Mouse (Mus musculus) forebrain, embryonic 14.5 days (tissue): ENCODE data around the gene Gga2. TPM values are rescaled to one million over a fixed set of nuclear protein-coding genes. Genes with fewer than 3 reads are reported as not detected.

Experiments
- ATAC-seq: fragments of 200-750 bp; cut with Nextera tagmentation; 2 replicates; pipeline ENCODE4 v1.8.0; 2017; ENCODE audit warnings: mild to moderate bottlenecking, moderate library complexity
- DNase-seq: peaks from one replicate; pipeline ENCODE4 v3.0.0-alpha.2; 2015; ENCODE audit warnings: low spot score
- H3K27ac ChIP-seq: fragments of 300-500 bp; sonication (generic); 2 replicates; pipeline ENCODE4 v1.5.1; 2014; ENCODE audit warnings: low read depth, mild to moderate bottlenecking, control low read depth, low read length, moderate library complexity
- H3K27me3 ChIP-seq: fragments of 300-500 bp; sonication (generic); replicated peaks from 2 replicates; pipeline ENCODE4 v1.6.1; 2014; ENCODE audit warnings: low read length, control low read depth, mixed read lengths; ENCODE audit not compliant: control insufficient read depth, insufficient read depth
- H3K36me3 ChIP-seq: fragments of 300-500 bp; sonication (generic); 2 replicates; pipeline ENCODE4 v1.6.1; 2014; ENCODE audit warnings: low read length, control low read depth; ENCODE audit not compliant: control insufficient read depth, insufficient read depth
- H3K4me1 ChIP-seq: fragments of 300-500 bp; sonication (generic); 2 replicates; pipeline ENCODE4 v1.6.1; 2014; ENCODE audit warnings: antibody characterized with exemption, low read length, control low read depth; ENCODE audit not compliant: control insufficient read depth, insufficient read depth
- H3K4me2 ChIP-seq: fragments of 300-500 bp; sonication (generic); 2 replicates; pipeline ENCODE4 v1.6.1; 2014; ENCODE audit warnings: mild to moderate bottlenecking, control low read depth, low read length
- H3K4me3 ChIP-seq: fragments of 300-500 bp; sonication (generic); 2 replicates; pipeline ENCODE4 v1.5.1; 2014; ENCODE audit warnings: low read depth, low read length, control low read depth
- H3K9ac ChIP-seq: fragments of 300-500 bp; sonication (generic); 2 replicates; pipeline ENCODE4 v1.6.1; 2014; ENCODE audit warnings: mild to moderate bottlenecking, low read length, control low read depth, moderate library complexity
- H3K9me3 ChIP-seq: fragments of 300-500 bp; sonication (generic); replicated peaks from 2 replicates; pipeline ENCODE4 v1.6.1; 2016; ENCODE audit warnings: low read length, control low read depth, mixed read lengths; ENCODE audit not compliant: control insufficient read depth
- WGBS: fragments of 180-500 bp; shearing (Covaris S2); extraction: QIAGEN DNeasy Blood & Tissue Kit; methylation state at CpG from one replicate; pipeline ENCODE4 v1.1.7; 2014; 5-methylcytosine and 5-hydroxymethylcytosine counted together
- polyA plus RNA-seq: library from polyadenylated mRNA; unstranded; fragments of >200 nt; fragmentation: Nextera tagmentation; extraction: Ambion mirVana; gene quantifications from 2 replicates; pipeline ENCODE4 v1.2.1, GENCODE M21; 2014

Gene Gga2
- polyA plus RNA-seq, 1 experiment from 2014 or later: 28.0 TPM

DNA sequence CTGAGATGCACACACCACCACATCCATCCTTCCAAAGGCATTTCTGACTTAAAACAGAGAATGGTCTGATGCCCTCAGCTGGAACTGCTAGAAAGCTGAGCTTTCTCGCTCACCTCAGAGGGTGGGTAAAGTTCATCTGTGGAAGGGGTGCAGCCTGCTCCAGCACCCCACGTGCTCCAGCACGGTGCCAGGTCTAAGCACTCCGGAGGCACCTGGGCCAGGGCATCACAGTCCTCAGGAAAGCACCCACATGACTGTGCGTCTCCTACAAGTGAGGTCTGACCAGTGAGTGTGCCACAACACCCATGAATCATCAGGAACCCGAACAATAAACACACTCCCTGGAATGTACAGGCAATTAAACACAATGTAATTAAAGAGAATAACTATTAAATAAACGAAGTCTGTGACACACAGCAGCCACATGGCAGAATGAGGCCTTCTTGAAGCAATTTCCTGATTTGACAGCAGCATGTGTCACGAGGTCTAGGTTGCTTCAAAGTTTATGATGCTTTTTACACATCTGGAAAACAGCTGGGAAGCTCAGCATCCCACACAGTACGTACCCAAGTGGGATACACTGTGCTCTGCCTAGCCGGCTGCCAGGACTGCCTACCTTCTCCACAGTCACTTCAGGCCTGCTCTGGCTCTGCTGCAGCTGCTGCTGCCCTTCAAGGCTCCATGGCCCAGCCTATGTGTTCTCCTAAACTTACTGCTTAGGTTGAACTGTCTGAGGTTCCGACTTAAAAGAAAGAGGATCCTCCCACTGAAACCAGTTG lies 65.9 kb downstream of the Gga2 start:
- Histone ChIP-seq H3K4me1 (no peaks in the 10 kb centered on the region), H3K9ac (no peak overlapping the region), H3K36me3 (peaks cover 21% of the 10 kb centered on the region), H3K9me3 (no peaks in the 10 kb centered on the region), H3K27ac (no peak overlapping the region), H3K4me2 (no peak overlapping the region), H3K27me3 (no peaks in the 10 kb centered on the region), H3K4me3 (no peak overlapping the region)
- ATAC-seq: no peak
- DNase-seq: no peak
- WGBS: 91% methylated on average over 11 of the region's 11 CpGs

DNA sequence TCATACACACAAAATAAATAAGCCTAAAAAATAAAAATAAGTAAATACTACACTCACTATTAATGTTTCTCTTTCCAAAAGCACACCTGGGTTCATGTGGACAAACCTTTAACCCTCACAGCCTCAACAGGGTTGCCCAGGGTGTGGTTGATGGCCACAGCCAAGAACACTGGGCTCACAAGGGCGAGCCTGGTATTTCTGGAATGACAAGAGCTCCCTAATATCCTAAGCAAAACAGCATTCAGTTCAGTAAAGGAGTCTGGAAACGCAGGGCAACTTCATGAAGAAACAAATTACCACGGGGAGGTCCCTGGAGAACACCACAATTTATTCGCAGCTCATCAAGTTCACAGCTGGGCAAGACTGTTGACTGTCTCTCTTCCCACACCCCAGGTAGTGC lies 73.5 kb downstream of the Gga2 start:
- ATAC-seq (no peak), DNase-seq (no peak)
- 77% methylated on average over 4 of the region's 4 CpGs for WGBS
- Histone ChIP-seq H3K27me3 (no peaks in the 10 kb centered on the region), H3K4me2 (no peak overlapping the region), H3K4me3 (no peak overlapping the region), H3K4me1 (no peaks in the 10 kb centered on the region), H3K9ac (no peak overlapping the region), H3K9me3 (no peaks in the 10 kb centered on the region), H3K27ac (no peak overlapping the region), H3K36me3 (peaks cover 12% of the 10 kb centered on the region)

DNA sequence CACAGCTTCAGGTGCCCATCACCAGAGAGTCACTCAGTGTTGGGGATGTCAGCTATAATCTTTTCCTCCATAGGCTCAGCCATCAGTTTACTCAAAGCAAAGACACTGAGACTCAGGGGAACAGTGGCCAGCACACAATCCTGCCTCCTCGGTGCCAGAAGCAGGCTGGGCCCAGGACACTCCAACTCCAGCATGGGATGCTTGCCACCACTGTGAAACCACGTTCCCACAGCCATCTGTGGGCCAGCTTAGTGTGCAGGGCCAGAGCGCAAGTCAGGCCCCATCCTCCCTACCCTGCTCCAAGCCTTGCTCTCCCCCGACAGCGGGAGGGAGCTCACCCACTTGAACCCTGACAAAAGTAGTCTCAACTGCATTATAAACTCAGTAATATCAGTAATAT lies 74.8 kb downstream of the Gga2 start:
- Histone ChIP-seq H3K9me3 (no peaks in the 10 kb centered on the region), H3K36me3 (peaks cover 16% of the 10 kb centered on the region), H3K4me2 (no peak overlapping the region), H3K9ac (no peak overlapping the region), H3K27me3 (no peaks in the 10 kb centered on the region), H3K4me1 (no peaks in the 10 kb centered on the region), H3K27ac (no peak overlapping the region), H3K4me3 (no peak overlapping the region)
- 84% methylated on average over 5 of the region's 5 CpGs for WGBS
- no peak for ATAC-seq
- no peak for DNase-seq

DNA sequence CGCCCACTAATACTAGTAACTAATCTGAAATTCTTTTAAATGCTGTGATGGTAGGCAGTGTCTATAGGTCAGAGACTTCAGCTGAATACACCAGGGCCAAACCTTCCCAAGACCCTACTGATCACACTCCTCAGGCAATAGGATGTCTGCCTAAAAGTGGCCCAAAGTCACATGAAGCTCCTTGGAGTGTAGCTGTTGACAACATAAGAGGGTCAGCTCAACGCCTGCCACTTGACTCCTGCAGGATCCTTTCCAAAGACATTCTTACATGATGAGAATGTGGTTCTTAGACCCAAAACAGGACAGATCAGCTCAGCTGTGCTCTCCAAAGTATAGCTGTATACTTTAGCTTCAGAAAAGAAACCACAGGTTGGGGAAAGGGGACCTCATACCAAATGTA lies 78.7 kb downstream of the Gga2 start:
- Histone ChIP-seq H3K27ac (no peak overlapping the region), H3K4me2 (no peak overlapping the region), H3K4me3 (no peak overlapping the region), H3K4me1 (peaks cover 7% of the 10 kb centered on the region; the same call in 1 of the 2 replicates), H3K9me3 (no peaks in the 10 kb centered on the region), H3K27me3 (no peaks in the 10 kb centered on the region), H3K36me3 (peaks cover 11% of the 10 kb centered on the region), H3K9ac (no peak overlapping the region)
- DNase-seq: no peak
- no peak for ATAC-seq
- WGBS: 91% methylated on average over 2 of the region's 2 CpGs

DNA sequence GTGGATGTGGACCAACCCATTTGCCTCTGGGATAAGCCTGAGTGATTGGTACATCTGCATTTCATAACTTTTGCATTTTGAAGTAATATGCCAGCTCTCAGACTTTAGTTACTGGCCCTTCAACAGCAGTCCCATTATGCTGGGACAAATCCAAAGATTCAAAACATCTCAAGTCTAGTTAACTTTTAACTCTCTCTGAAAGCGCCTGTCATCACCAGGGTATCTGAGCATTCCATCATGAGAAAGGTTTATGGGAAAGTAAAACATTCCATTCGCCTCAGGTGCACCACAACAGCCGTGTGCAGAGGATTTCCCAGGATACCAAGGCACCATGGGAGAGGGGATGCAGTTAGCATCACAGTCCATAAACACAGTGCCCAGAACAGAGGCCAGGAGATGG lies 79.4 kb downstream of the Gga2 start:
- 90% methylated on average over 3 of the region's 3 CpGs for WGBS
- H3K4me3 ChIP-seq: no peak overlapping the region
- H3K4me1 ChIP-seq: peaks cover 13% of the 10 kb centered on the region
- ATAC-seq (no peak), DNase-seq (no peak)
- H3K36me3 ChIP-seq: peaks cover 11% of the 10 kb centered on the region
- no peak overlapping the region for H3K9ac ChIP-seq
- no peak overlapping the region for H3K4me2 ChIP-seq
- no peaks in the 10 kb centered on the region for H3K9me3 ChIP-seq
- no peaks in the 10 kb centered on the region for H3K27me3 ChIP-seq
- H3K27ac ChIP-seq: no peak overlapping the region

DNA sequence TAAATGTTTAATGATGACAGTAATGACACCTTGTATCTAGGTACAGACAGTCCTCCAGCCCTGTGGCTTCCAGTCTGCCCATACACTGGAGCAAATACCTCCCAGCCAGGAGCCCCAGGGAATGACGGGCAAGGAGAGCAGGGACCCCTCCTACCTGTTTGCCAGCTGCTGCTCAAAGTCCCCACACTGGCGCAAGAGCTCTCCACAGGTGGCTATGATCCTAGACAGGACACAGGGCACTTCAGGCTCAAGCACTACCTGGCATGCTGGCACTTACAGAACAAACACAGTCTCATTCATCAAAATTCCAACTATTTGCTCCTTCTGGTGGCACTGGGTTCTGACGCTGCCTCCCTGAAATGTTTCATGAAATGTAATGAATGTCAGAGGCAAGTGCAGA lies 80.0 kb downstream of the Gga2 start:
- 85% methylated on average over 3 of the region's 3 CpGs for WGBS
- DNase-seq (no peak), ATAC-seq (no peak)
- Histone ChIP-seq H3K9me3 (no peaks in the 10 kb centered on the region), H3K9ac (no peak overlapping the region), H3K4me3 (no peak overlapping the region), H3K27ac (no peak overlapping the region), H3K4me1 (peaks cover 18% of the 10 kb centered on the region), H3K27me3 (no peaks in the 10 kb centered on the region), H3K36me3 (peaks cover 11% of the 10 kb centered on the region), H3K4me2 (no peak overlapping the region)

DNA sequence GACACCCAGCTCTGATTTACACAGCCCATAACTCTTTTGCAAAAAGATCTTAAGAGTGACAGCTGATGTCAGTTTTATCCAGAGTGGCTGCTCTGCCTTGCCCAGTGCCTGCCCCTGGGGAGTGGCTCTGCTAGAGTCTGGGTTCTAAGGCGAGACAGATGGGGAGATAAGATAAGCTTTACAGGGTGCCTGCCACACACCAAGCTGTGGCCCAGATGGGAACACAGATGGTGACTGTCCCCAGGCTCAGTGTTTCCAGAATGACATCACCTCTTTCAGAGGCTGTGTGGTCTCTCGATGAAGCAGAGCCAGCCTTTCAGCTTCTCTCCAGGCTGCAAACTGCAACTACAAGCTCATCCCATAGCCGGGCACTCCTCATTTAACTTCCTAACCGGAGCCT lies 81.3 kb downstream of the Gga2 start:
- DNase-seq: peak; percentile 85
- H3K27ac ChIP-seq: peak overlapping the region; percentile 63
- ATAC-seq: peak; percentile 87
- no peaks in the 10 kb centered on the region for H3K27me3 ChIP-seq
- no peaks in the 10 kb centered on the region for H3K9me3 ChIP-seq
- no peak overlapping the region for H3K9ac ChIP-seq
- H3K4me2 ChIP-seq: no peak overlapping the region
- no peak overlapping the region for H3K4me3 ChIP-seq
- WGBS: 50% methylated on average over 4 of the region's 4 CpGs
- H3K36me3 ChIP-seq: peaks cover 13% of the 10 kb centered on the region
- H3K4me1 ChIP-seq: peaks cover 18% of the 10 kb centered on the region

DNA sequence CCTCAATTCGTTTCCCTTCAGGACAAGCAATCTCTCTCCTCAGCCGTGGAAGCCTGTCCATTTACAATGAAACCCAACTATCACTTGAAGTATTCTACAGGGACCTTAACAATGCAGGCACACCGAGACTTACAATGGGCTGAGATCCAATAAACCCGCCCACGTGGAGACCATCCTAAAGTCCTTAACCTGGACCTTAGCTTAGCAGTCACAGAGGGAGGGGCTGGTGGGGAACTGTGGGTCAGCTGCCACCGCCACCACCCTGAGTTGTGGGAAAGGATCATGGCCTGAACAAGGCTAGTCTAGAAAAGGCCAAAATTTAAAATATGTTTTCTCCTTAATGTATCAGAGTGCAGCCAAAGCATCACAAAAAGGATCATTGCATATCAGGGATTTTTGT lies 81.8 kb downstream of the Gga2 start:
- peaks cover 18% of the 10 kb centered on the region for H3K4me1 ChIP-seq
- 57% methylated on average over 6 of the region's 6 CpGs for WGBS
- ATAC-seq (no peak), DNase-seq (no peak)
- peaks cover 13% of the 10 kb centered on the region for H3K36me3 ChIP-seq
- H3K27me3 ChIP-seq: no peaks in the 10 kb centered on the region
- H3K9me3 ChIP-seq: no peaks in the 10 kb centered on the region
- no peak overlapping the region for H3K4me2 ChIP-seq
- H3K4me3 ChIP-seq: no peak overlapping the region
- peak overlapping the region; percentile 54; the same call in 1 of the 2 replicates for H3K27ac ChIP-seq
- H3K9ac ChIP-seq: no peak overlapping the region

DNA sequence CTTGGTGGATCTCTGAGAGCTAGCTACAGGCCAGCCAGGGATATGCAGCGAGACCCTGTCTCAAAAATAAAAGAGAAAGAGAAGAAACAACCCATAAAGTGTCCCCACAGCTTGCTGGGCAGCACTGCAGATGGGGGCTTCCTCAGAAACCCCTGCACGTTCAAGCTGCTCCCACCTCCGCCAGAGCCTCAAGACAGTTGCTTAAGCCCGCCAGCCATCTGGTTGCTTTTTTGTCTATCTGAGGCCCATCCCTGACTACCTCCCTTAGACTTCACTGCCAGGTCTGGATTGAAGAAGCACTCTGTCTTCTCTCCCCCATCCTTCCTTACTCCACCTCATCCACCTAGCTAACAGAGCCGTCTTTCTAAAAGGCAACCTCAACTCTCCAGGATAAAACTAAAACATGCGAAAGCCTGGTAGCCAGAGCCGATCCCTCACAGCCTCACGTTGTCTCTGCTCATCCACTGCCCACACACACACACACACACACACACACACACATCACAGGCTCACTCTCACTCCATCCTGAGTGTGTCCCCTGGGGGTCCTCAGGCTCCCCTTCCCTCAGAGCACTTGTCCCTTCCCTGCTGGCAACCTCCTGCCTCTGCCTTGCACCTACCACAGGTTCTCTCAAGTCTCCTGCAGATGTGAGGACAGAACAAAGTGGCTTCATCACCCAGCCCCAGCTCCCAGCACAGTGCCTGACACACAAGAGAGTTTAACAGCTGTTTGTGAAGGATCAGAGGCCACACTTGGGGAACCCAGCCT lies 82.7 kb downstream of the Gga2 start:
- DNase-seq: peak; percentile 46
- 80% methylated on average over 8 of the region's 8 CpGs for WGBS

More for the DNA sequence above, 82.7 kb downstream of the Gga2 start:
- ATAC-seq: no peak
- no peaks in the 10 kb centered on the region for H3K27me3 ChIP-seq
- H3K4me2 ChIP-seq: no peak overlapping the region
- no peaks in the 10 kb centered on the region for H3K9me3 ChIP-seq
- H3K4me1 ChIP-seq: peaks cover 18% of the 10 kb centered on the region
- peak overlapping the region; percentile 74; the same call in 1 of the 2 replicates for H3K27ac ChIP-seq
- no peak overlapping the region for H3K9ac ChIP-seq
- peaks cover 8% of the 10 kb centered on the region for H3K36me3 ChIP-seq
- H3K4me3 ChIP-seq: no peak overlapping the region
